9 mouse cellular contexts compared by ENCODE assay signal in genomic region chr5:124478873-124479204, GRCm38 (mm10). TPM values are rescaled to one million over a fixed set of nuclear protein-coding genes. Genes with fewer than 3 reads are reported as not detected.
DNase-seq lines count a peak whose midpoint lies in the region; ATAC-seq and TF ChIP-seq lines count a peak whose summit lies in the region.
"Had no signal": no experiment of that assay in that cellular context is flagged by ENCODE, and none has a peak within 500 bp of the region (broad histone marks: within the 10 kb centered on the region; RNA-seq: fewer than 3 reads in every experiment).

No protein-coding gene starts in this region.

- H3K79me2 ChIP-seq in MEL (ENCODE audit: control insufficient read depth, insufficient read depth, low read length, poor library complexity) = peaks cover 12% of the 10 kb centered on the region

- 0 out of 2 replicates have a peak, but pooled peaks cover 4% of the 10 kb centered on the region for H3K36me3 ChIP-seq in hindbrain, embryonic 10.5 days
- H3K36me3 ChIP-seq in hindbrain, embryonic 11.5 days (ENCODE audit: control insufficient read depth, insufficient read depth, low read length) = no peaks in the 10 kb centered on the region
- H3K36me3 ChIP-seq in MEL (ENCODE audit: control insufficient read depth in 1 of 2, insufficient read depth in 2 of 2, low read length in 2 of 2) = peaks cover 0 to 2% of the 10 kb centered on the region in 2 experiments; a peak in 1 of 4 replicates
- H3K36me3 ChIP-seq in forebrain, embryonic 13.5 days (ENCODE audit: poor library complexity, severe bottlenecking) = no peaks in the 10 kb centered on the region
- no peaks in the 10 kb centered on the region for H3K36me3 ChIP-seq in liver, postnatal 0 days (replicated peaks; ENCODE audit: insufficient read depth, low read length)

- no peak for TF ChIP-seq CTCF in MEL (IDR thresholded peaks at IDR 0.05 in 2 of 3, conservative IDR thresholded peaks at IDR 0.05 in 1 of 3; ENCODE audit: control insufficient read depth in 1 of 3, insufficient read depth in 1 of 3, low read depth in 2 of 3, low read length in 3 of 3, poor library complexity in 1 of 3, severe bottlenecking in 1 of 3)
- TF ChIP-seq CTCF in liver, postnatal 0 days (IDR thresholded peaks at IDR 0.05; ENCODE audit: low read depth) = no peak

- TF ChIP-seq EP300 in MEL (IDR thresholded peaks at IDR 0.05; ENCODE audit: low read depth in 1 of 2, low read length in 2 of 2) = peak in 1 of 2 experiments; percentile 8; a peak in 1 of 4 replicates
- no peak for TF ChIP-seq EP300 in liver, postnatal 0 days (IDR thresholded peaks at IDR 0.05; ENCODE audit: low read depth)

- WGBS in hindbrain, embryonic 10.5 days = 75% methylated on average over 1 of the region's 1 CpGs
- 85% methylated on average over 1 of the region's 1 CpGs for WGBS in hindbrain, embryonic 11.5 days
- whole genome bisulfite sequencing in forebrain, embryonic 13.5 days = 72% methylated on average over 1 of the region's 1 CpGs
- WGBS in liver, postnatal 0 days (ENCODE audit: insufficient replicate concordance) = 54% methylated on average over 1 of the region's 1 CpGs

- intact Hi-C loops in gastrocnemius, postnatal 14 days (cut with DNase I; ENCODE audit: low total_unique reads) = no loop called here

- H3K9ac ChIP-seq in hindbrain, embryonic 11.5 days (ENCODE audit: low read depth, low read length) = no peak overlapping the region
- peak overlapping the region; percentile 67 for H3K9ac ChIP-seq in MEL (ENCODE audit: control insufficient read depth, low read depth, low read length, poor library complexity, severe bottlenecking)
- H3K9ac ChIP-seq in forebrain, embryonic 13.5 days = no peak overlapping the region
- H3K9ac ChIP-seq in liver, postnatal 0 days (replicated peaks) = no peak overlapping the region

- TF ChIP-seq POLR2A in MEL (IDR thresholded peaks at IDR 0.05; ENCODE audit: control insufficient read depth in 1 of 2, insufficient read depth in 1 of 2, low read depth in 1 of 2, low read length in 2 of 2, poor library complexity in 1 of 2) = no peak

- no peak for TF ChIP-seq RAD21 in MEL (IDR thresholded peaks at IDR 0.05; ENCODE audit: low read depth, low read length)

- no peaks in the 10 kb centered on the region for H3K9me3 ChIP-seq in hindbrain, embryonic 10.5 days
- no peaks in the 10 kb centered on the region for H3K9me3 ChIP-seq in hindbrain, embryonic 11.5 days (ENCODE audit: control insufficient read depth, low read length)
- H3K9me3 ChIP-seq in MEL (replicated peaks; ENCODE audit: insufficient read depth, low read length) = no peaks in the 10 kb centered on the region
- no peaks in the 10 kb centered on the region for H3K9me3 ChIP-seq in forebrain, embryonic 13.5 days (replicated peaks)
- no peaks in the 10 kb centered on the region for H3K9me3 ChIP-seq in liver, postnatal 0 days (ENCODE audit: low read length)

- H3K27ac ChIP-seq in hindbrain, embryonic 10.5 days = peak overlapping the region; percentile 71; the same call in 1 of the 2 replicates
- H3K27ac ChIP-seq in hindbrain, embryonic 11.5 days (ENCODE audit: low read depth, low read length) = no peak overlapping the region; the same call in 1 of the 2 replicates
- peak overlapping the region; percentile 60 for H3K27ac ChIP-seq in MEL (ENCODE audit: control insufficient read depth, low read depth, low read length)
- H3K27ac ChIP-seq in forebrain, embryonic 13.5 days = peak overlapping the region; percentile 40; the same call in 1 of the 2 replicates
- peak overlapping the region; percentile 78 for H3K27ac ChIP-seq in liver, postnatal 0 days (ENCODE audit: low read depth)

- H3K4me2 ChIP-seq in hindbrain, embryonic 11.5 days (replicated peaks; ENCODE audit: low read depth, low read length) = no peak overlapping the region
- peak overlapping the region; percentile 35; the same call in 1 of the 2 replicates for H3K4me2 ChIP-seq in forebrain, embryonic 13.5 days
- H3K4me2 ChIP-seq in liver, postnatal 0 days (ENCODE audit: low read depth, low read length) = no peak overlapping the region; the same call in 1 of the 2 replicates

- H3K27me3 ChIP-seq in hindbrain, embryonic 10.5 days (ENCODE audit: insufficient read depth, poor library complexity, severe bottlenecking) = no peaks in the 10 kb centered on the region
- no peaks in the 10 kb centered on the region for H3K27me3 ChIP-seq in hindbrain, embryonic 11.5 days (ENCODE audit: control insufficient read depth, insufficient read depth, low read length)
- no peaks in the 10 kb centered on the region for H3K27me3 ChIP-seq in MEL (ENCODE audit: control insufficient read depth in 1 of 2, insufficient read depth in 2 of 2, low read length in 2 of 2)
- H3K27me3 ChIP-seq in forebrain, embryonic 13.5 days = no peaks in the 10 kb centered on the region
- no peaks in the 10 kb centered on the region for H3K27me3 ChIP-seq in liver, postnatal 0 days (ENCODE audit: insufficient read depth, low read length)
- H3K27me3 ChIP-seq: Patski had no signal

- no peak for ATAC-seq in hindbrain, embryonic 11.5 days (ENCODE audit: low FRiP score)
- no peak for ATAC-seq in forebrain, embryonic 13.5 days
- no peak for ATAC-seq in liver, postnatal 0 days

- no peak for DNase-seq in hindbrain, embryonic 10.5 days (ENCODE audit: low spot score)
- DNase-seq in hindbrain, embryonic 11.5 days (ENCODE audit: low spot score) = no peak
- no peak for DNase-seq in MEL (ENCODE audit: low read depth, low spot score)
- DNase-seq in liver, postnatal 0 days = no peak
- DNase-seq in gastrocnemius, postnatal 14 days = no peak
- DNase-seq in adrenal gland, adult 8-10 months = no peak
- DNase-seq in urinary bladder, postnatal 4 days (ENCODE audit: low spot score in 2 of 2) = no peak

- H3K4me1 ChIP-seq in hindbrain, embryonic 10.5 days (replicated peaks) = peaks cover 41% of the 10 kb centered on the region
- H3K4me1 ChIP-seq in hindbrain, embryonic 11.5 days (replicated peaks; ENCODE audit: control insufficient read depth, insufficient read depth, low read length) = 0 out of 2 replicates have a peak, but pooled peaks cover 2% of the 10 kb centered on the region
- H3K4me1 ChIP-seq in MEL (ENCODE audit: control insufficient read depth in 1 of 2, insufficient read depth in 2 of 2, low read length in 2 of 2) = peaks cover 0 to 20% of the 10 kb centered on the region in 2 experiments; a peak in 2 of 4 replicates
- peaks cover 32% of the 10 kb centered on the region for H3K4me1 ChIP-seq in forebrain, embryonic 13.5 days
- H3K4me1 ChIP-seq in liver, postnatal 0 days (ENCODE audit: insufficient read depth) = peaks cover 30% of the 10 kb centered on the region

- H3K4me3 ChIP-seq in hindbrain, embryonic 10.5 days = peak overlapping the region; percentile 86; the same call in 1 of the 2 replicates
- no peak overlapping the region for H3K4me3 ChIP-seq in hindbrain, embryonic 11.5 days (ENCODE audit: low read depth, low read length)
- H3K4me3 ChIP-seq in MEL (ENCODE audit: control insufficient read depth in 1 of 2, insufficient read depth in 1 of 2, low read depth in 2 of 2, low read length in 2 of 2) = peak overlapping the region; percentile 51 to 55
- H3K4me3 ChIP-seq in forebrain, embryonic 13.5 days = no peak overlapping the region
- no peak overlapping the region for H3K4me3 ChIP-seq in liver, postnatal 0 days (ENCODE audit: low read depth, low read length)

RNA-seq across cellular contexts. Expression of gene Rilpl2, which starts 0.7 kb away (rescaled TPM):
- polyA plus RNA-seq in hindbrain, embryonic 10.5 days (2016; fragmentation: Nextera tagmentation; extraction: Ambion mirVana) = 21.5 and 23.1 TPM in 2 replicates
- 19.2 and 20.8 TPM in 2 replicates for polyA plus RNA-seq in hindbrain, embryonic 11.5 days (2014; fragmentation: Nextera tagmentation; extraction: Ambion mirVana)
- total RNA-seq in MEL (2012; rRNA removed) = 12.1 and 13.4 TPM in 2 replicates
- polyA plus RNA-seq in MEL (2012; ENCODE audit: insufficient read depth in 1 of 2, insufficient read length in 2 of 2, low read depth in 1 of 2, low replicate concordance in 2 of 2, missing spikeins in 1 of 2) = 10 to 100 TPM in 1 of 2 experiments, not detected in 1; 14.3 TPM
- polyA plus RNA-seq in forebrain, embryonic 13.5 days (2015; fragmentation: Nextera tagmentation; extraction: Ambion mirVana) = 19.3 and 22.3 TPM in 2 replicates
- 10.3 and 11.0 TPM in 2 replicates for polyA plus RNA-seq in liver, postnatal 0 days (2015; fragmentation: Nextera tagmentation; extraction: Ambion mirVana)
- total RNA-seq in gastrocnemius, postnatal 14 days (2021) = 1 to 10 TPM; 4.2 to 4.6 TPM
- total RNA-seq in adrenal gland, adult 8-10 months (2022) = 10 to 100 TPM; 26.3 to 29.7 (median 29.2) TPM

RNA-seq across cellular contexts. Expression of gene Snrnp35, which starts 4.1 kb away (rescaled TPM):
- polyA plus RNA-seq in hindbrain, embryonic 10.5 days (2016; fragmentation: Nextera tagmentation; extraction: Ambion mirVana) = 29.7 and 35.4 TPM in 2 replicates
- polyA plus RNA-seq in hindbrain, embryonic 11.5 days (2014; fragmentation: Nextera tagmentation; extraction: Ambion mirVana) = 15.2 and 15.7 TPM in 2 replicates
- 11.7 and 12.2 TPM in 2 replicates for total RNA-seq in MEL (2012; rRNA removed)
- polyA plus RNA-seq in MEL (2012; ENCODE audit: insufficient read depth in 1 of 2, insufficient read length in 2 of 2, low read depth in 1 of 2, low replicate concordance in 2 of 2, missing spikeins in 1 of 2) = 10 to 100 TPM in 1 of 2 experiments, not detected in 1; 18.3 TPM
- 27.2 and 27.8 TPM in 2 replicates for polyA plus RNA-seq in forebrain, embryonic 13.5 days (2015; fragmentation: Nextera tagmentation; extraction: Ambion mirVana)
- polyA plus RNA-seq in liver, postnatal 0 days (2015; fragmentation: Nextera tagmentation; extraction: Ambion mirVana) = 5.9 and 6.5 TPM in 2 replicates
- 10 to 100 TPM; 27.3 to 28.4 TPM for total RNA-seq in gastrocnemius, postnatal 14 days (2021)
- total RNA-seq in adrenal gland, adult 8-10 months (2022) = 10 to 100 TPM; 17.1 to 23.2 (median 17.5) TPM

RNA-seq across cellular contexts. Expression of gene Kmt5a, which starts 39.1 kb away (rescaled TPM):
- polyA plus RNA-seq in hindbrain, embryonic 10.5 days (2016; fragmentation: Nextera tagmentation; extraction: Ambion mirVana) = 34.3 and 43.7 TPM in 2 replicates
- polyA plus RNA-seq in hindbrain, embryonic 11.5 days (2014; fragmentation: Nextera tagmentation; extraction: Ambion mirVana) = 52.2 and 83.1 TPM in 2 replicates
- total RNA-seq in MEL (2012; rRNA removed) = 104 and 110 TPM in 2 replicates
- polyA plus RNA-seq in MEL (2012; ENCODE audit: insufficient read depth in 1 of 2, insufficient read length in 2 of 2, low read depth in 1 of 2, low replicate concordance in 2 of 2, missing spikeins in 1 of 2) = 100 to 1,000 TPM in 1 of 2 experiments, 10 to 100 TPM in 1; 88.6 to 243 TPM
- polyA plus RNA-seq in forebrain, embryonic 13.5 days (2015; fragmentation: Nextera tagmentation; extraction: Ambion mirVana) = 30.0 and 30.6 TPM in 2 replicates
- 26.7 and 30.6 TPM in 2 replicates for polyA plus RNA-seq in liver, postnatal 0 days (2015; fragmentation: Nextera tagmentation; extraction: Ambion mirVana)
- 10 to 100 TPM; 56.4 to 66.0 TPM for total RNA-seq in gastrocnemius, postnatal 14 days (2021)
- total RNA-seq in adrenal gland, adult 8-10 months (2022) = 100 to 1,000 TPM; 107 to 196 (median 137) TPM

RNA-seq across cellular contexts. Expression of gene Rilpl1, which starts 52.4 kb away (rescaled TPM):
- polyA plus RNA-seq in hindbrain, embryonic 10.5 days (2016; fragmentation: Nextera tagmentation; extraction: Ambion mirVana) = 19.6 and 22.8 TPM in 2 replicates
- 16.4 and 20.7 TPM in 2 replicates for polyA plus RNA-seq in hindbrain, embryonic 11.5 days (2014; fragmentation: Nextera tagmentation; extraction: Ambion mirVana)
- 5.0 and 5.7 TPM in 2 replicates for total RNA-seq in MEL (2012; rRNA removed)
- 1 to 10 TPM in 1 of 2 experiments, not detected in 1; 8.6 TPM for polyA plus RNA-seq in MEL (2012; ENCODE audit: insufficient read depth in 1 of 2, insufficient read length in 2 of 2, low read depth in 1 of 2, low replicate concordance in 2 of 2, missing spikeins in 1 of 2)
- 10.4 and 10.6 TPM in 2 replicates for polyA plus RNA-seq in forebrain, embryonic 13.5 days (2015; fragmentation: Nextera tagmentation; extraction: Ambion mirVana)
- polyA plus RNA-seq in liver, postnatal 0 days (2015; fragmentation: Nextera tagmentation; extraction: Ambion mirVana) = 2.4 and 3.3 TPM in 2 replicates
- 10 to 100 TPM; 61.8 to 96.0 TPM for total RNA-seq in gastrocnemius, postnatal 14 days (2021)
- 10 to 100 TPM; 16.1 to 26.7 (median 21.0) TPM for total RNA-seq in adrenal gland, adult 8-10 months (2022)

RNA-seq across cellular contexts. Expression of gene Sbno1, which starts 53.0 kb away (rescaled TPM):
- polyA plus RNA-seq in hindbrain, embryonic 10.5 days (2016; fragmentation: Nextera tagmentation; extraction: Ambion mirVana) = 84.6 and 86.6 TPM in 2 replicates
- polyA plus RNA-seq in hindbrain, embryonic 11.5 days (2014; fragmentation: Nextera tagmentation; extraction: Ambion mirVana) = 92.9 and 116 TPM in 2 replicates
- total RNA-seq in MEL (2012; rRNA removed) = 38.8 and 39.3 TPM in 2 replicates
- polyA plus RNA-seq in MEL (2012; ENCODE audit: insufficient read depth in 1 of 2, insufficient read length in 2 of 2, low read depth in 1 of 2, low replicate concordance in 2 of 2, missing spikeins in 1 of 2) = 100 to 1,000 TPM in 1 of 2 experiments, 10 to 100 TPM in 1; 32.4 to 500 TPM
- 120 TPM in 2 replicates for polyA plus RNA-seq in forebrain, embryonic 13.5 days (2015; fragmentation: Nextera tagmentation; extraction: Ambion mirVana)
- 30.0 and 30.6 TPM in 2 replicates for polyA plus RNA-seq in liver, postnatal 0 days (2015; fragmentation: Nextera tagmentation; extraction: Ambion mirVana)
- 10 to 100 TPM; 32.4 to 35.6 TPM for total RNA-seq in gastrocnemius, postnatal 14 days (2021)
- 100 to 1,000 TPM in 2 of 4 experiments, 10 to 100 TPM in 2; 86.8 to 120 (median 107) TPM for total RNA-seq in adrenal gland, adult 8-10 months (2022)

Comparison
In these comparisons a context has a peak if more than half of its experiments do, and no peak if none do; other contexts are left out.
1. H3K4me3 ChIP-seq: peak in hindbrain, embryonic 10.5 days (single experiment) and MEL (2 of 2); none in hindbrain, embryonic 11.5 days (single experiment), forebrain, embryonic 13.5 days (single experiment) and liver, postnatal 0 days (single experiment).